Mouse (Mus musculus): Measurements from ENCODE around the gene Pygo1. TPM values are rescaled to one million over a fixed set of nuclear protein-coding genes. Genes with fewer than 3 reads are reported as not detected.

The Pygo1 gene
- not detected in 2 replicates for polyA plus RNA-seq (2012)

DNA sequence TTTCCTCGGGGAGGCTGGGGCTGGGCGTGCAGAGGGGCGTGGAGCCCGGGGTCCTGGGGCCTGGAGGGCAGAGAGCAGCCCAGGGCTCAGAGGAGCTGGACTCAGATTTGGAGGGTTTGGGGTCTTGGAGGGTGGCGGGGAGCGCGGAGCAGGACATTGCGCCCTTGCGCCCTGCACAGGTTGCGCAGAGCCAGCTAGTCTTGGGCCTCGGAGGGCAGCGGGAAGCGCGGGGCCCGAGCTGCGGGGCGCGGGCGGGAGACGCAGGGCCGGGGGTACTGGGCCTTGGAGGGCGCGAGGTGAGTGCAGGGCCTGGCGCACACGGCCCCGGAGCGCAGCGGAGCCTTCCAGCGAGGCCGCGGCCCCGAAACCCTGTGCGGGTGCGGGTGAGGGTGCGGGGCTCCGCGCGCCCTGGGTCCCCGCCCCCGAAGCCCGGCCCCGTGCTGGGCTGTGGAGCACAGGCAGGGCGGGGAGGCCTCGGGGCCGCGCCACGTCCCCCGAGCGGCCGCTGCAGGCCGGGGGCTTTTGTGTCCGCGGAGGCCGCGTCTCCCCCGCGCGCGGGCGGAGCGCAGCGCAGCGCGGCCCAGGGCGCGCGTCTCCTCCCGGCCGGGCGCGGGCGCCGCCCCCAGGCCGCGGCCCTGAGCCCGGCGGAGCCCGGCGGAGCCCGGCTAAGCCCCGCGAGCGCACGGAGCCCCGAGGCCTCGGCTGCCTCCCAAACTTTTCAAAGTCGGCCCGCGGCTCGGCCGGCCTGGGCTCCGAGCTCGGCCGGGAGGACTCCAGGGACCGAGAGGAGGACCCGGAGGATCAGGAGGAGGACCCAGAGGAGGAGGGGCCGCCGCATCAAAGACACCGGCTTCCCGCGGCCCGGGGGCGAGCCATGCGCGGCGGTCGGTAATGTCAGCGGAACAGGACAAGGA is at the start of gene Pygo1:
Gene Pygo1, plus strand, starts transcription at position 625 of the 914 bp plus-strand sequence.
- no peak for TF ChIP-seq GATA1 (IDR thresholded peaks at IDR 0.05; ENCODE audit: low read length)

DNA sequence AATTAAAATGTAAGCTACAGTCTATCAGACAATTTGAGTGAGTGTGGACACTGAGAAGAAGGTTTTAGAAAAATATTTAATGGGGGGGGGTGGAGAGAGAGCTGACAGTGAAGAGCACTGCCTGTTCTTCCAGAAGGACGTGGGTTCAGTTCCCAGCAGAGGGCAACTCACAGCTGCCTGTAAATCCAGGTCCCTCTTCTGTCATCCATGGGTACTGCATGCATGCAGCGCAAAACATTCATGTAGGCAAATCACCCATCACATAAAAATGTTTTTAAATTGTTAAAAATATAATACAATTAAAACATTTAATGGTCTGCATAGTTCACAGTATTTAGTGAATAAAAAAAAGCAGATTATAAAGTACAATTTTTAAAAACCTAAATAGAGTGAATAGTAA is 49.6 kb upstream of the Pygo1 start:
- TF ChIP-seq GATA1 (IDR thresholded peaks at IDR 0.05; ENCODE audit: low read length) = no peak

DNA sequence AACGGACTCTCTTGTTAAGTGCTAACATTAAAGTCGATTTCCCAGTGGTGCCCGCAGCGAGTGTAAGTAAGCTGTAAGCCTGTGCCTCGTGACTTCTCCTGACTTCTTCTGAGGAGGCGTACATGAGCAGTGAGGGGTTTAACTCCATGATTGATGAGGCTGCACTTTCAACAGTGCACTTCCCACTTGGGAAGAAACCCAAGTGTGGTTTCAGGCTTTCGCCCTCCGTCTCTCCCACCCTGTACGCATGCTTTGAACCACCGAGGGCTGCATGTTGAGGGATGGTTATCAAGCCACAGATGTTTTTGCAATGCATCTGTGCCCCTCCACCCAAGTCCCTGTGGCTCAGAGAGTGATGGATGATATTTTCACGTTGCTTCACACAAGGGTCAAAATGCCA is 47.5 kb upstream of the Pygo1 start:
- no peak for TF ChIP-seq GATA1 (IDR thresholded peaks at IDR 0.05; ENCODE audit: low read length)

DNA sequence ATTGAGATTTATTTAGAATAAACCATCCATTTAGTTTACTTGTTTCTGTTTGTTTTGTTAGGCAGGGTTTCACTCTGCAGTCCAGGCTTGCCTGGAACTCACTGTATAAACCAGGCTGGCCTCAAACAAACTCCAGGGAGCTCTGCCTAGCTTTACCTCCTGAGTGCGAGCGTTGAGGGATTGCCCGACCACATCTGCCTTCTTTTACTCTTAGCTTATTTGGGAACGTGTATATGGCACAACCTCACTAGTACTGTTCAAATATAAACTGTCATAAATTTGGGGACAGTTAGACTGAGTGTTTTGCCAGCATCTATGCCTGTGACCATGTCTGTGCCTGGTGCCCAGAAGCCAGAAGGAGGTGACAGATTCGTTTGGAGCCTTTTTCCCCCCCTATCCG is 46.8 kb upstream of the Pygo1 start:
- TF ChIP-seq GATA1 (IDR thresholded peaks at IDR 0.05; ENCODE audit: low read length) = no peak

DNA sequence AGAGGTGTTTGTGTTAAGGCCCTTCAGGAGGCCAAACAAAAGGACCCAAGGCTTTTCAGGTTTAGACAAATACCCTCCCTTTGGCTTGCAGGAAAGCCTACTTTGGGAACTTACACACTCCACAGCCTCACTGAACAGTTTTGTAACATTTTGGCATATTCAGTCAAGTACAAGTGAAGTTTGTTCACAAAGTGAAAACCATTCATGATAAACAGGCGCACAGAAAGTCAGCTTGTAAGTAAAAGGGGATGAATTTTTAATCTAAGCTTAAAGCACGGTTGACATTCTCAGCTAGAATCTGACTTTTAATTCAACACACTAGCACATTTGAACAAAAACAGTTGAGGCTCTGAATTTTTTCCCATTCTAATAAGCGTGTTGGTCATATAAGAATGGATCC is 45.8 kb upstream of the Pygo1 start:
- no peak for TF ChIP-seq GATA1 (IDR thresholded peaks at IDR 0.05; ENCODE audit: low read length)

DNA sequence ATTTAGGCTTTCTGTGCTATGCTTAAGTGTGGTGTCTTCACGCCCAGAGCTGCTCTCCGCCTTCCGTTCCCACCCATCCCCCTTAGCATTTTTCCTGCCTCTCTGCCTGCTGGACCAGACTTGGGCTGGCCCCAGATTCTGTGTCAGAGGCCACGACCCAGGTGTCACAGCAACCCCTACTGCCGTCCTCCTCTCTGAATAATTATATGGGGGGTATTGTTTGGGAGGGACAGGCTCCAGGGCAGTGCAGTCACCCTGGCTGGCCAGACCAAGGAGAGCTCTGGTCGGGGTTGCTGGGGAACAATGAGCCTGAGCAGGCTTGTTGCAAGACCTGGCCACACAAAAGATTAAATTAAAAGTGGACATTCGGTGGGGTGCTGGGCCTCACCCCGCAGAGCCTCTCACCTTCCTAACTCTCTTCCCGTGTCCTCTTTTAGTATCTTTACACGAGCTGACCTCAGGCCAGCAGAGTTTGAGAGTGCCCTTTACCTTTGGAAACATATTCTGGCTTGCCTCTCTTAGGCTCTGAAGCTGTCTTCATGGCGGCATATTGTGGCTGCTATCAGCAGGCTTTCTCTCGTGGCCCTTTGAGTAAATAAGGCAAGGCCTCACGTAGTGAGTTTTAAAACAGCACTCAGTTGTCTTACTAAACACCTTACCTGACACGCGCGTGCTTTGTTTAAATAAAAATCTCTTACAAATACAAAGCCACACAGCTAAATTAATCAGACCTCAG is 45.1 kb upstream of the Pygo1 start:
- TF ChIP-seq GATA1 (IDR thresholded peaks at IDR 0.05; ENCODE audit: low read length) = no peak

DNA sequence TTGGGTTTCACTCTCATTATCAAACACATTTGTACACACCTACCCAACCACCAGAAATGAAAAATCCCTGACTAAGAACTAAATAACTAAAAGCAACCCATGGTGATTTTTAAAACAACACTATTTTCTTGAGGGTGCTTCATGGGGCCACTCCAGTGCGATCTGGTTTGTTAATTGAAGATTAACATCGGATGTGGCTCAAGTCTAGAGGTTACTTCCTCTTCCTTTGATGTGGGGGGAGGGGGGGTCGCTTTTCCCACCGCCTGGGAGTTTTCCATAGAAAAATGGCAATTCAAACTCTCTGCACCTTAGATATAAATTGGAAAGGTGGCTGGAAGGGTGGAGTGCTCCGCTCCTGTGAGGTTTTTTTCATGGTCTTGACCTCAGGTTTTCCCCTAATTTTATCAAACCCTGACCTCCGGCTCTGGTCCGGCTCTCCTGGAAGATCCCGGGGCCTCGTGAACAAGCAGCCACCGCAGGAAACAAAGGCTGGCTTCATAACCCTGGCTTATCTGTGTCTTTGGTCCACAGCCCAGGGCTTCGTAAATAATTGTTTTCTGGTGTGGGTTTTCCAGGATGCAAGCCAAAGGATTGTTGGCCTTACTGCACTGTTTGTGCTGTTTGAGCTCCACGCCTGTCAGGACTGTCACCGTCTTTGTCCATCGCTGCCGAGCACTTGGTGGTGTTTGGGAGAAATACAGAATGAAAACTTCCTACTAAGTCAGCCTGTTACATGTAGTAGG is 44.2 kb upstream of the Pygo1 start:
- TF ChIP-seq GATA1 (IDR thresholded peaks at IDR 0.05; ENCODE audit: low read length) = no peak

DNA sequence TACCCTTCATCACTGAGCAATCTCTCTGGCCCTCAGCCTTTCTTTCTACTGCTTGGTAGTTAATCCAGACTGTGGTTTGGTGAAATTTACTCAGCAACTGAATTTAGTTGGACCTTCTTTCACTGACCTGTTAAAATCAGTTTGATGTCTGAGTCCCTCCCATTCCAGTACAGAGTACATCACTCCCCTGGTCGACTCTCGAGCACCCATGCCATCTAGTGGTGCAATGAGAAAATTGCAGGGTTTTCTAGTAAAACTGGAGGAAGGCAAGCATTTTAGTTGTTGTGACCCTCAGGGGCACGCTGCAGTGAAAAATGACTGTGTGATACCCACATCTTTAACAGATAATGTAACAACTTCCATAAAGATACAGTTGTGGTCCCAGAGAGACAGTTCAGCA is 41.5 kb upstream of the Pygo1 start:
- no peak for TF ChIP-seq GATA1 (IDR thresholded peaks at IDR 0.05; ENCODE audit: low read length)

DNA sequence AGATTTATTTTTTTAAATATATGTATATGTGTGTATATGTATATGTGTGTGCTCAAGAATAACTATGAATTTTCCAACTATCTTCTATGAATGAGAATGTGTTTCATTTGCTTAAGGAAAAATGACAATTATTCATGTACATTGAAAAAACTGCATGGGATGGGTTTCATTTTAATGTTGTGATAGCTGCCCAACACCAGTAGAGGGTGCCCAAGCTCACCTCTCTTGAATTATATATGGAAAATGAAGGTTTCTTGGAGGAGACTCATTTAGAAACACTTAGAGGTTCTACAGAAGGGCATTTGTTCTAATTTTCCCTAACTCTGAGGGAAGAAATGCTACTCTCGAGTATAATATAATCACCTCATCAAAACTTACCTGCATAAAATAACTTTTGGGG is 35.7 kb upstream of the Pygo1 start:
- no peak for TF ChIP-seq GATA1 (IDR thresholded peaks at IDR 0.05; ENCODE audit: low read length)

DNA sequence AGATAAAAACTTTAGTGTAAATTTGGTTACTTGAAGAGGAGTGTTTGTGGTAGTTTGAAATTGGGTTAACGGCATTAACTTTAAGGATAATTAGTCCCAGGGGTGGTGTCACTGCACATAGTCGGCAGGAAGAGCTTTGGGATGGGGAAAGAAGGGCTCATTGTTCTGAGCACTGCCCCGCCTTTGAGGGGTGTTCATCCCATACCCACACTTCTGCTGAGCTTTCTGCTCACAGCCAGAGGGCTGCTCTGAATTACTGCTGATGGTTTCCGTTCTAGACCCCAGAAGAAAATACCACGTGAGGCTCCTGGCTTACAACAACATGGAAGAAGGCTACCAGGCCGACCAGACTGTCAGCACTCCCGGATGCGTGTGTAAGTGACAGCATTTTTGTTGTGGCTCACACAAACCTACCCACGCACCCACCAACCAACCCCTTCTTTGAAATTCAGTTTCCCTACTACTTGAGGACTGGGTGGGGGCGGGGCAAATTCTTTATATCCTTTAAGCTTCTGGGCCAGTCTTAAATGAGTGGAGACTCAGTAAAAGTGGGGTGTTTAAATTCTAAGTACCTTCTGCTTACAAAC is 34.9 kb upstream of the Pygo1 start:
- no peak for TF ChIP-seq GATA1 (IDR thresholded peaks at IDR 0.05; ENCODE audit: low read length)

DNA sequence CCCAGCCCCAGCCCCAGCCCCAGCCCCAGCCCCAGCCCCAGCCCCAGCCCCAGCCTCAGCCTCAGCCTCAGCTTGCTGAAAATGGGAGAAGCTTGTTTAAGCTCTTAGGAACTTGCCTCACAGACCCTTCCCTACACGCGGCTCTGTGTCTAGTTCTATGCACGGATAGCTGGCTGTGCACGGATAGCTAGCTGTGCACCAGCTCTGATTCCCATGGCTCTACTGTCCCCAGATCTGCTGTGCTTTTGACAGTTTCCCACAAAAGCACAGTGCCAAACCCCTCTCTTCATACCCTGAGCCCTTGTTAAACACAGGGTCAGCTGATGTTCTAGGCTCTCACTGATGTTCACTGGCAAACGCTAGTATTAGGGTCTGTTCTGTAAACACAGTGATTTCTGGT is 32.7 kb upstream of the Pygo1 start:
- no peak for TF ChIP-seq GATA1 (IDR thresholded peaks at IDR 0.05; ENCODE audit: low read length)

DNA sequence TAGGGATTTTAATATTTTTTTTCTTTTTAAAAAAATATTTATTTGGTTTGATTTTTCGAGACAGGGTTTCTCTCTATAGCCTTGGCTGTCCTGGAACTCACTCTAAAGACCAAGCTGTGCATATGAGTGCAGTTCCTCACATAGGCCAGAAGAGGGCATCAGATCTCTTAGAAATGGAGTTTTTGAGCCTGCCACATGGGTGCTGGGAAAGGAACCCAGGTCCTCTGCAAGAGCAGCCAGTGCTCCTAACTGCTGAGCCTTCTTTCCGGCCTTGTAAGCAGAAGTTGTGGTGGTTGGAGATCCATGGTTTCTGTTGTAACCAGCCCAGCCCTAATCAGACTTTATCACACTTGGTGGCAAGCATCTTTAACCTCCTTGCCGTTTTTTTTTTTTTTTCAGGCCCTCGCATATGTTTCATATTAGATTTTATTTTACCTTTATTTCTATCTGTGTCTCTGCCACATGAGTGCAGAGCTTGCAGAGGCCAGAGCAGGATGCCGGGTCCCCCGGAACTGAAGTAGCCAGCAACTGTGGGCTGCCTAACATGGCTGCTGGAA is 30.6 kb upstream of the Pygo1 start:
- no peak for TF ChIP-seq GATA1 (IDR thresholded peaks at IDR 0.05; ENCODE audit: low read length)

DNA sequence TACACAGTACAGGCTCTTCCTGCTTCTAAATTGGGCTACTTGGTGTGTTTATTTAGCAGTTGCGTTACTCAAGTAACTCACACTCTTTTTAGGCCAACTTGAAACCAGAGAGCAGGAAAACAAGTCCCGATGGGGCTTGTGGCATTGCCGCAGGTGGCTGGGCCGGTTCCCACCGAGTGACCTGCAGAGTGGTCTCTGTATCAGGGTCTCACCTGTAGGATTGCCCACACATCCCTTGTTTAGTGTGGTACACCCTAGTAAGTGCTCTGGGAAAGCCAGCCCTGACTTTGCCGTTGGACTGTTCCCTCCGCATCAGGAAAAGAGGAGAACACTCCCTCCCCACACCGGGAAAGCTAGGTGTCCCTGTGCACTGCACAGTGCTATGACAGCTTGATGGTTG is 23.4 kb upstream of the Pygo1 start:
- TF ChIP-seq GATA1 (IDR thresholded peaks at IDR 0.05; ENCODE audit: low read length) = no peak

DNA sequence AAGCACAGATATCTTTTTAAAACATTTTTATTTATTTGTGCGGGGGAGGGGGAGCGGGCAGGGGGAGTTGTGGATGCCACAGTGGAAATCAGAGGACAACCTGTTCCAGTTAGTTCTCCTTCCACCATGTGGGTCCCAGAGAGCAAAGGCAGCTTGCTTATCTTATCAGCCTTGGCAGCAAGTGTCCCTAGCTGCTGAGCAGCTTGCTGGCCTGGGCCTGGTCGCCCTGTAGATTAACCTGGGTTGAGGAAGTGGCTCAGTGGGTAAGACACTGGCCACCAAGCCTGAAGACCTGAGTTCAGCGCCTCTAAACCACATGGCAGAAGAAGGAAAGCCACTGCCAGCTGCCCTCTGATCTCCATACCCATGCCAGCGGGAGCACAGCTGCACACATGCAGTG is 22.8 kb upstream of the Pygo1 start:
- peak; percentile 86 for TF ChIP-seq GATA1 (IDR thresholded peaks at IDR 0.05; ENCODE audit: low read length)

DNA sequence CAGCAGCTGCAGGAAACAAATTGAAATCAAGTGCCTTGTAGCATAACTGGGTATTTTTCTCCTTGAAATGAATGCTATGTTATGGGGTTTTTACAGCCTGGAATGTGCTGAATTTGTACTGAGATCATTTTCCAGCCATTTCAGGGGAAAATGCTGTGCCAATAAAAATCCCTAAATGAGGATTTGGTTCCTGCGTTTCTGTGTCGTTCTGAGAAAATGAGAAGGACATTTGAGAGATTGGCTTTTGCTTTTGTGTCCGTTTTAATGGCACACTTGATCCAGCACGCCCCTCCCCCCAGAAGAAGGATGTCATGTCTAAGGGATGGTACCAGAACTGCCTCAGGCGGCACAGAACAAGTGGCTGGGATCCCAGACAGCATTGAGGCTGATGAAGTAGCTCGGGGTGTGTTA is 18.7 kb upstream of the Pygo1 start:
- TF ChIP-seq GATA1 (IDR thresholded peaks at IDR 0.05; ENCODE audit: low read length) = no peak
